Mouse (Mus musculus): ENCODE data around the gene Ucp3. TPM values are rescaled to one million over a fixed set of nuclear protein-coding genes. Genes with fewer than 3 reads are reported as not detected.
A peak's percentile ranks its signal among the peaks of the same experiment; 100 is the strongest.

Ucp3 gene
- polyA plus RNA-seq (2014; fragmentation: Nextera tagmentation; extraction: Ambion mirVana) = 0.08 TPM in 2 replicates

GRCm38 (mm10) chr7:100472777-100473176 lies at the start of gene Ucp3:
Gene Ucp3, plus strand, starts transcription at chr7:100472990.
- H3K4me2 ChIP-seq (ENCODE audit: low read length) = no peak within 1 kb of the TSS
- no peak within 1 kb of the TSS for H3K4me3 ChIP-seq (ENCODE audit: control insufficient read depth in 1 of 2, insufficient read depth in 1 of 2, low read depth in 1 of 2, low read length in 2 of 2)
- H3K27ac ChIP-seq (replicated peaks in 1 of 2; ENCODE audit: control insufficient read depth in 1 of 2, insufficient read depth in 1 of 2, low read depth in 2 of 2, low read length in 2 of 2) = no peak within 1 kb of the TSS
- no peak for ATAC-seq (ENCODE audit: insufficient number of reproducible peaks, insufficient read depth, low FRiP score, low read depth)
- no peaks in the 10 kb centered on the region for H3K9me3 ChIP-seq (ENCODE audit: control insufficient read depth, low read length)
- no peaks in the 10 kb centered on the region for H3K27me3 ChIP-seq (ENCODE audit: control insufficient read depth, insufficient read depth, low read length)
- no peak within 1 kb of the TSS for H3K9ac ChIP-seq (ENCODE audit: low read length)
- H3K36me3 ChIP-seq (ENCODE audit: control insufficient read depth, insufficient read depth, low read length) = peaks cover 8% of the 10 kb centered on the region
- 60% methylated on average over 6 of the region's 6 CpGs for WGBS
- peaks cover 18 to 24% of the 10 kb centered on the region in 2 experiments for H3K4me1 ChIP-seq (ENCODE audit: control insufficient read depth in 2 of 2, insufficient read depth in 2 of 2, low read length in 2 of 2)

- Histone ChIP-seq H3K36me3 (ENCODE audit: control insufficient read depth, insufficient read depth, low read length) (peaks cover 81% of the 10 kb centered on the region), H3K9ac (ENCODE audit: low read length) (no peak overlapping the region), H3K4me1 (ENCODE audit: control insufficient read depth in 2 of 2, insufficient read depth in 2 of 2, low read length in 2 of 2) (0 out of 4 replicates have a peak, but pooled peaks cover 0 to 2% of the 10 kb centered on the region in 2 experiments), H3K27ac (replicated peaks in 1 of 2; ENCODE audit: control insufficient read depth in 1 of 2, insufficient read depth in 1 of 2, low read depth in 2 of 2, low read length in 2 of 2) (no peak overlapping the region), H3K4me2 (ENCODE audit: low read length) (no peak overlapping the region), H3K4me3 (ENCODE audit: control insufficient read depth in 1 of 2, insufficient read depth in 1 of 2, low read depth in 1 of 2, low read length in 2 of 2) (no peak overlapping the region), H3K27me3 (ENCODE audit: control insufficient read depth, insufficient read depth, low read length) (no peaks in the 10 kb centered on the region), H3K9me3 (ENCODE audit: control insufficient read depth, low read length) (no peaks in the 10 kb centered on the region)
- WGBS = 87% methylated on average over 3 of the region's 3 CpGs
- ATAC-seq (ENCODE audit: insufficient number of reproducible peaks, insufficient read depth, low FRiP score, low read depth) = no peak
Observed at GRCm38 (mm10) chr7:100425795-100426194, 47.0 kb upstream of the Ucp3 start.

GRCm38 (mm10) chr7:100429102-100429501 lies 43.7 kb upstream of the Ucp3 start:
- no peaks in the 10 kb centered on the region for H3K27me3 ChIP-seq (ENCODE audit: control insufficient read depth, insufficient read depth, low read length)
- no peaks in the 10 kb centered on the region for H3K9me3 ChIP-seq (ENCODE audit: control insufficient read depth, low read length)
- H3K4me3 ChIP-seq (ENCODE audit: control insufficient read depth in 1 of 2, insufficient read depth in 1 of 2, low read depth in 1 of 2, low read length in 2 of 2) = no peak overlapping the region
- no peak overlapping the region for H3K27ac ChIP-seq (replicated peaks in 1 of 2; ENCODE audit: control insufficient read depth in 1 of 2, insufficient read depth in 1 of 2, low read depth in 2 of 2, low read length in 2 of 2)
- peaks cover 81% of the 10 kb centered on the region for H3K36me3 ChIP-seq (ENCODE audit: control insufficient read depth, insufficient read depth, low read length)
- 42% methylated on average over 3 of the region's 3 CpGs for WGBS
- H3K4me2 ChIP-seq (ENCODE audit: low read length) = no peak overlapping the region
- no peak overlapping the region for H3K9ac ChIP-seq (ENCODE audit: low read length)
- 0 out of 4 replicates have a peak, but pooled peaks cover 0 to 4% of the 10 kb centered on the region in 2 experiments for H3K4me1 ChIP-seq (ENCODE audit: control insufficient read depth in 2 of 2, insufficient read depth in 2 of 2, low read length in 2 of 2)
- ATAC-seq (ENCODE audit: insufficient number of reproducible peaks, insufficient read depth, low FRiP score, low read depth) = no peak

- H3K36me3 ChIP-seq (ENCODE audit: control insufficient read depth, insufficient read depth, low read length) = peaks cover 73% of the 10 kb centered on the region
- no peak for ATAC-seq (ENCODE audit: insufficient number of reproducible peaks, insufficient read depth, low FRiP score, low read depth)
- WGBS = 82% methylated on average over 11 of the region's 11 CpGs
- H3K4me1 ChIP-seq (ENCODE audit: control insufficient read depth in 2 of 2, insufficient read depth in 2 of 2, low read length in 2 of 2) = 0 out of 4 replicates have a peak, but pooled peaks cover 0 to 4% of the 10 kb centered on the region in 2 experiments
- no peak overlapping the region for H3K4me3 ChIP-seq (ENCODE audit: control insufficient read depth in 1 of 2, insufficient read depth in 1 of 2, low read depth in 1 of 2, low read length in 2 of 2)
- no peak overlapping the region for H3K9ac ChIP-seq (ENCODE audit: low read length)
- no peaks in the 10 kb centered on the region for H3K27me3 ChIP-seq (ENCODE audit: control insufficient read depth, insufficient read depth, low read length)
- H3K4me2 ChIP-seq (ENCODE audit: low read length) = no peak overlapping the region
- H3K27ac ChIP-seq (replicated peaks in 1 of 2; ENCODE audit: control insufficient read depth in 1 of 2, insufficient read depth in 1 of 2, low read depth in 2 of 2, low read length in 2 of 2) = no peak overlapping the region; a peak in 1 of 4 replicates
- H3K9me3 ChIP-seq (ENCODE audit: control insufficient read depth, low read length) = no peaks in the 10 kb centered on the region
Observed at GRCm38 (mm10) chr7:100429911-100430310, 42.9 kb upstream of the Ucp3 start.

GRCm38 (mm10) chr7:100431103-100431502 lies 41.7 kb upstream of the Ucp3 start:
- ATAC-seq (ENCODE audit: insufficient number of reproducible peaks, insufficient read depth, low FRiP score, low read depth) = peak; percentile 79
- Histone ChIP-seq H3K4me3 (ENCODE audit: control insufficient read depth in 1 of 2, insufficient read depth in 1 of 2, low read depth in 1 of 2, low read length in 2 of 2) (no peak overlapping the region), H3K4me2 (ENCODE audit: low read length) (no peak overlapping the region), H3K9me3 (ENCODE audit: control insufficient read depth, low read length) (no peaks in the 10 kb centered on the region), H3K27ac (replicated peaks in 1 of 2; ENCODE audit: control insufficient read depth in 1 of 2, insufficient read depth in 1 of 2, low read depth in 2 of 2, low read length in 2 of 2) (peak overlapping the region; percentile 49 to 59), H3K4me1 (ENCODE audit: control insufficient read depth in 2 of 2, insufficient read depth in 2 of 2, low read length in 2 of 2) (0 out of 4 replicates have a peak, but pooled peaks cover 0 to 4% of the 10 kb centered on the region in 2 experiments), H3K36me3 (ENCODE audit: control insufficient read depth, insufficient read depth, low read length) (peaks cover 69% of the 10 kb centered on the region), H3K27me3 (ENCODE audit: control insufficient read depth, insufficient read depth, low read length) (no peaks in the 10 kb centered on the region), H3K9ac (ENCODE audit: low read length) (no peak overlapping the region)
- 58% methylated on average over 5 of the region's 5 CpGs for WGBS

- Histone ChIP-seq H3K27ac (replicated peaks in 1 of 2; ENCODE audit: control insufficient read depth in 1 of 2, insufficient read depth in 1 of 2, low read depth in 2 of 2, low read length in 2 of 2) (no peak overlapping the region), H3K36me3 (ENCODE audit: control insufficient read depth, insufficient read depth, low read length) (peaks cover 75% of the 10 kb centered on the region), H3K4me2 (ENCODE audit: low read length) (no peak overlapping the region), H3K9me3 (ENCODE audit: control insufficient read depth, low read length) (no peaks in the 10 kb centered on the region), H3K9ac (ENCODE audit: low read length) (no peak overlapping the region), H3K27me3 (ENCODE audit: control insufficient read depth, insufficient read depth, low read length) (no peaks in the 10 kb centered on the region), H3K4me1 (ENCODE audit: control insufficient read depth in 2 of 2, insufficient read depth in 2 of 2, low read length in 2 of 2) (0 out of 4 replicates have a peak, but pooled peaks cover 0 to 4% of the 10 kb centered on the region in 2 experiments), H3K4me3 (ENCODE audit: control insufficient read depth in 1 of 2, insufficient read depth in 1 of 2, low read depth in 1 of 2, low read length in 2 of 2) (no peak overlapping the region)
- 87% methylated on average over 6 of the region's 6 CpGs for WGBS
- ATAC-seq (ENCODE audit: insufficient number of reproducible peaks, insufficient read depth, low FRiP score, low read depth) = no peak
Observed at GRCm38 (mm10) chr7:100433295-100433694, 39.5 kb upstream of the Ucp3 start.

GRCm38 (mm10) chr7:100443728-100444127 lies 29.1 kb upstream of the Ucp3 start:
- ATAC-seq (ENCODE audit: insufficient number of reproducible peaks, insufficient read depth, low FRiP score, low read depth) = no peak
- WGBS = 87% methylated on average over 4 of the region's 4 CpGs
- H3K4me1 ChIP-seq (ENCODE audit: control insufficient read depth in 2 of 2, insufficient read depth in 2 of 2, low read length in 2 of 2) = no peaks in the 10 kb centered on the region
- H3K36me3 ChIP-seq (ENCODE audit: control insufficient read depth, insufficient read depth, low read length) = peaks cover 77% of the 10 kb centered on the region
- no peak overlapping the region for H3K4me3 ChIP-seq (ENCODE audit: control insufficient read depth in 1 of 2, insufficient read depth in 1 of 2, low read depth in 1 of 2, low read length in 2 of 2)
- H3K4me2 ChIP-seq (ENCODE audit: low read length) = no peak overlapping the region
- H3K27me3 ChIP-seq (ENCODE audit: control insufficient read depth, insufficient read depth, low read length) = no peaks in the 10 kb centered on the region
- no peak overlapping the region for H3K27ac ChIP-seq (replicated peaks in 1 of 2; ENCODE audit: control insufficient read depth in 1 of 2, insufficient read depth in 1 of 2, low read depth in 2 of 2, low read length in 2 of 2)
- H3K9ac ChIP-seq (ENCODE audit: low read length) = no peak overlapping the region
- H3K9me3 ChIP-seq (ENCODE audit: control insufficient read depth, low read length) = no peaks in the 10 kb centered on the region

- no peak overlapping the region for H3K9ac ChIP-seq (ENCODE audit: low read length)
- H3K9me3 ChIP-seq (ENCODE audit: control insufficient read depth, low read length) = no peaks in the 10 kb centered on the region
- 97% methylated on average over 5 of the region's 5 CpGs for WGBS
- H3K27ac ChIP-seq (replicated peaks in 1 of 2; ENCODE audit: control insufficient read depth in 1 of 2, insufficient read depth in 1 of 2, low read depth in 2 of 2, low read length in 2 of 2) = no peak overlapping the region
- no peaks in the 10 kb centered on the region for H3K4me1 ChIP-seq (ENCODE audit: control insufficient read depth in 2 of 2, insufficient read depth in 2 of 2, low read length in 2 of 2)
- ATAC-seq (ENCODE audit: insufficient number of reproducible peaks, insufficient read depth, low FRiP score, low read depth) = no peak
- no peaks in the 10 kb centered on the region for H3K27me3 ChIP-seq (ENCODE audit: control insufficient read depth, insufficient read depth, low read length)
- H3K4me2 ChIP-seq (ENCODE audit: low read length) = no peak overlapping the region
- peaks cover 80% of the 10 kb centered on the region for H3K36me3 ChIP-seq (ENCODE audit: control insufficient read depth, insufficient read depth, low read length)
- H3K4me3 ChIP-seq (ENCODE audit: control insufficient read depth in 1 of 2, insufficient read depth in 1 of 2, low read depth in 1 of 2, low read length in 2 of 2) = no peak overlapping the region
Observed at GRCm38 (mm10) chr7:100446271-100446670, 26.5 kb upstream of the Ucp3 start.
